Mouse (Mus musculus) stomach, embryonic 16.5 days (tissue): ENCODE measurements around the gene Drosha. TPM values are rescaled to one million over a fixed set of nuclear protein-coding genes. Genes with fewer than 3 reads are reported as not detected.

ENCODE experiments used
- ATAC-seq: fragments of 200-750 bp; cut with Nextera tagmentation; 2 replicates; pipeline ENCODE4 v1.8.0; 2017; ENCODE audit warnings: moderate number of reproducible peaks, moderate TSS enrichment; ENCODE audit not compliant: insufficient read depth, low FRiP score
- H3K27ac ChIP-seq: fragments of 300-500 bp; sonication (generic); 2 replicates; pipeline ENCODE4 v1.5.1; 2014; ENCODE audit warnings: low read length
- H3K27me3 ChIP-seq: fragments of 300-500 bp; sonication (generic); 2 replicates; pipeline ENCODE4 v1.6.1; 2014; ENCODE audit warnings: low read length, control low read depth, mixed read lengths; ENCODE audit not compliant: control insufficient read depth, insufficient read depth
- H3K36me3 ChIP-seq: fragments of 300-500 bp; sonication (generic); 2 replicates; pipeline ENCODE4 v1.6.1; 2014; ENCODE audit warnings: low read length; ENCODE audit not compliant: control insufficient read depth, insufficient read depth
- H3K4me1 ChIP-seq: fragments of 300-500 bp; sonication (generic); 2 replicates; pipeline ENCODE4 v1.6.1; 2014; ENCODE audit warnings: low read length, control low read depth, mixed read lengths; ENCODE audit not compliant: control insufficient read depth, insufficient read depth
- H3K4me2 ChIP-seq: fragments of 300-500 bp; sonication (generic); 2 replicates; pipeline ENCODE4 v1.6.1; 2014; ENCODE audit warnings: low read depth, low read length, mixed read lengths
- H3K4me3 ChIP-seq: fragments of 300-500 bp; sonication (generic); replicated peaks from 2 replicates; pipeline ENCODE4 v1.5.1; 2014; ENCODE audit warnings: mild to moderate bottlenecking, low read length
- H3K9ac ChIP-seq: fragments of 300-500 bp; sonication (generic); 2 replicates; pipeline ENCODE4 v1.6.1; 2014; ENCODE audit warnings: low read length
- H3K9me3 ChIP-seq: fragments of 300-500 bp; sonication (generic); replicated peaks from 2 replicates; pipeline ENCODE4 v1.6.1; 2016; ENCODE audit warnings: low read length, control low read depth; ENCODE audit not compliant: control insufficient read depth
- WGBS: fragments of 180-500 bp; shearing (Covaris S2); extraction: QIAGEN DNeasy Blood & Tissue Kit; methylation state at CpG from one replicate; pipeline ENCODE4 v1.1.7; 2014; 5-methylcytosine and 5-hydroxymethylcytosine counted together
- polyA plus RNA-seq: library from polyadenylated mRNA; unstranded; fragments of >200 nt; fragmentation: Nextera tagmentation; extraction: Ambion mirVana; gene quantifications from 2 replicates; pipeline ENCODE4 v1.2.1, GENCODE M21; 2015

Gene Drosha
- polyA plus RNA-seq, 1 experiment from 2014 or later = 29.2 TPM

GRCm38 (mm10) chr15:12848196-12848975 is 23.8 kb downstream of the Drosha start:
- H3K4me3 ChIP-seq = no peak overlapping the region
- no peaks in the 10 kb centered on the region for H3K27me3 ChIP-seq
- no peak overlapping the region for H3K9ac ChIP-seq
- no peaks in the 10 kb centered on the region for H3K9me3 ChIP-seq
- no peak overlapping the region for H3K27ac ChIP-seq
- H3K4me2 ChIP-seq = no peak overlapping the region
- H3K4me1 ChIP-seq = no peaks in the 10 kb centered on the region
- WGBS = 78% methylated on average over 11 of the region's 11 CpGs
- ATAC-seq = no peak
- H3K36me3 ChIP-seq = 0 out of 2 replicates have a peak, but pooled peaks cover 5% of the 10 kb centered on the region

GRCm38 (mm10) chr15:12849373-12849772 is 24.8 kb downstream of the Drosha start:
- H3K4me1 ChIP-seq = no peaks in the 10 kb centered on the region
- no peak overlapping the region for H3K4me2 ChIP-seq
- 70% methylated on average over 4 of the region's 4 CpGs for WGBS
- H3K27me3 ChIP-seq = no peaks in the 10 kb centered on the region
- no peak overlapping the region for H3K9ac ChIP-seq
- no peak overlapping the region for H3K4me3 ChIP-seq
- no peaks in the 10 kb centered on the region for H3K9me3 ChIP-seq
- 0 out of 2 replicates have a peak, but pooled peaks cover 6% of the 10 kb centered on the region for H3K36me3 ChIP-seq
- no peak for ATAC-seq
- no peak overlapping the region for H3K27ac ChIP-seq

- no peak for ATAC-seq
- Histone ChIP-seq H3K9me3 (no peaks in the 10 kb centered on the region), H3K4me2 (no peak overlapping the region), H3K27me3 (no peaks in the 10 kb centered on the region), H3K36me3 (peaks cover 11% of the 10 kb centered on the region; the same call in 1 of the 2 replicates), H3K4me3 (no peak overlapping the region), H3K4me1 (no peaks in the 10 kb centered on the region), H3K9ac (no peak overlapping the region), H3K27ac (no peak overlapping the region)
- 91% methylated on average over 8 of the region's 8 CpGs for WGBS
Observed at GRCm38 (mm10) chr15:12853471-12853870, 28.9 kb downstream of the Drosha start.

GRCm38 (mm10) chr15:12856780-12857179 is 32.2 kb downstream of the Drosha start:
- WGBS = 95% methylated on average over 6 of the region's 6 CpGs
- H3K27me3 ChIP-seq = no peaks in the 10 kb centered on the region
- no peak overlapping the region for H3K4me3 ChIP-seq
- H3K9me3 ChIP-seq = no peaks in the 10 kb centered on the region
- no peak overlapping the region for H3K27ac ChIP-seq
- no peak overlapping the region for H3K9ac ChIP-seq
- no peak for ATAC-seq
- peaks cover 11% of the 10 kb centered on the region; the same call in 1 of the 2 replicates for H3K36me3 ChIP-seq
- H3K4me2 ChIP-seq = no peak overlapping the region
- H3K4me1 ChIP-seq = no peaks in the 10 kb centered on the region

GRCm38 (mm10) chr15:12857840-12858516 is 33.4 kb downstream of the Drosha start:
- no peak overlapping the region for H3K4me2 ChIP-seq
- H3K27ac ChIP-seq = no peak overlapping the region
- no peaks in the 10 kb centered on the region for H3K27me3 ChIP-seq
- H3K9me3 ChIP-seq = no peaks in the 10 kb centered on the region
- ATAC-seq = no peak
- peaks cover 11% of the 10 kb centered on the region; the same call in 1 of the 2 replicates for H3K36me3 ChIP-seq
- H3K4me3 ChIP-seq = no peak overlapping the region
- H3K4me1 ChIP-seq = no peaks in the 10 kb centered on the region
- H3K9ac ChIP-seq = no peak overlapping the region
- 85% methylated on average over 12 of the region's 12 CpGs for WGBS

- H3K27ac ChIP-seq = no peak overlapping the region
- no peaks in the 10 kb centered on the region for H3K27me3 ChIP-seq
- 86% methylated on average over 3 of the region's 3 CpGs for WGBS
- no peak overlapping the region for H3K9ac ChIP-seq
- H3K4me3 ChIP-seq = no peak overlapping the region
- H3K4me2 ChIP-seq = no peak overlapping the region
- H3K4me1 ChIP-seq = no peaks in the 10 kb centered on the region
- no peak for ATAC-seq
- H3K9me3 ChIP-seq = no peaks in the 10 kb centered on the region
- H3K36me3 ChIP-seq = peaks cover 5% of the 10 kb centered on the region; the same call in 1 of the 2 replicates
Observed at GRCm38 (mm10) chr15:12858645-12859044, 34.0 kb downstream of the Drosha start.

GRCm38 (mm10) chr15:12862061-12862460 is 37.4 kb downstream of the Drosha start:
- no peaks in the 10 kb centered on the region for H3K27me3 ChIP-seq
- no peak overlapping the region for H3K4me3 ChIP-seq
- 80% methylated on average over 3 of the region's 3 CpGs for WGBS
- H3K9me3 ChIP-seq = no peaks in the 10 kb centered on the region
- ATAC-seq = no peak
- no peak overlapping the region for H3K9ac ChIP-seq
- no peak overlapping the region for H3K27ac ChIP-seq
- H3K4me1 ChIP-seq = no peaks in the 10 kb centered on the region
- H3K36me3 ChIP-seq = no peaks in the 10 kb centered on the region
- no peak overlapping the region for H3K4me2 ChIP-seq

GRCm38 (mm10) chr15:12863669-12864068 is 39.1 kb downstream of the Drosha start:
- H3K9ac ChIP-seq = no peak overlapping the region
- no peak overlapping the region for H3K4me3 ChIP-seq
- peak; percentile 25; the same call in 1 of the 2 replicates for ATAC-seq
- no peaks in the 10 kb centered on the region for H3K4me1 ChIP-seq
- H3K9me3 ChIP-seq = no peaks in the 10 kb centered on the region
- no peak overlapping the region for H3K4me2 ChIP-seq
- H3K27me3 ChIP-seq = no peaks in the 10 kb centered on the region
- H3K27ac ChIP-seq = no peak overlapping the region
- WGBS = 26% methylated on average over 1 of the region's 1 CpGs
- H3K36me3 ChIP-seq = peaks cover 7% of the 10 kb centered on the region; the same call in 1 of the 2 replicates
